Mouse (Mus musculus) hindlimb bud, embryonic 11.5 days (tissue): ENCODE measurements around the gene Ogfod1.
"Not testable (repeated sequence)": the region's sequence is repeated elsewhere in the genome, so short reads cannot be mapped to it uniquely, and the experiment has no call there.

ENCODE experiments used
- DNase-seq: peaks from one replicate; pipeline ENCODE4 v3.0.0-alpha.2; 2012; ENCODE audit warnings: low read depth, low spot score; ENCODE audit errors: extremely low spot score

The Ogfod1 gene

DNA sequence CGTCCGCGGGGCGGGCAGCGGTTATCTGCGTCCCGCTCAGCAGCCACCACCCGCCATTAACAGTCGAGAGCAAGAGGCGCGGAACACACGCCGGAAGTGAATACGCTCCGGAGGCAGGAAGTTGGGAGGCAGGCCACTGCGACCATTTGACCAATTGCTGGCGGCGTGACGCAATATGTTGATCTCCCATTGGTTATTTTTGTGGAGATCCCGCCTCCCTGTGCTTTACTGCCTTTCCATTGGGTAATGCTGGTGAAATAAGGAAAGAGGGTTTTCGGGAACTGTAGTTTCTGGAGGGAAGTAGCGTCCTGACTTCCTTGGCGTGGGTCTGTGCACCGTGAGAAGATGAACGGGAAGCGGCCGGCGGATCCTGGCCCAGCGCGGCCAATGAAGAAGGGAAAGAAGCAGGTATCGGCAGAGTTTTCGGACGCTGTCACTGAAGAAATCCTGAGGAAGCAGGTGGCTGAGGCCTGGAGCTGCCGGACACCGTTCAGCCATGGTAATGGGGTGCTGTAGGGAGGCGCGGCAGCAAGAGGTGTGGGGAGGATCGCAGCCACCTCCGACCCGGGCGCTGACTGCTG is at the start of gene Ogfod1, which contains the start of gene Nudt21:
TSS of gene Ogfod1 (plus strand) at position 255 of the 581 bp plus-strand sequence.
TSS of gene Nudt21 (minus strand) at position 88 of the 581 bp plus-strand sequence.
- peak; percentile 98 for DNase-seq

DNA sequence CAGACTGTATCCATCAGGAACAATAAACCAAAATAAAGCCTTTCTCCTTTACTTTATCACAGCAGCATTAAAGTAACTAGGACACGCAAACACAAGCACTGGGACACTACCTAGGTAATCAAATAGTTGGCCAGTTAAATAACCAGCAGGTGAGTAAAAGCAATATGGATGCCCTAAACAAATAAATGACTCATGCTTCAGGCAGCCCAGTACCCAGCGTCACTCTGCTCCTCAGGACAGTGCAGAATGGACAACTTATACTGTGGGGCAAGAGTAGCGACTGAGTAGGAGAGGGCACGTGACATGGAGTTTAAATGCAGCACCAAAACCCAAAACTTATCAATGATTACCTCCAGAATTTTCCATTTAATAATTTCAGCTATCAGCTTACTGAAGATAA is 47.3 kb upstream of the Ogfod1 start:
- DNase-seq: no peak

DNA sequence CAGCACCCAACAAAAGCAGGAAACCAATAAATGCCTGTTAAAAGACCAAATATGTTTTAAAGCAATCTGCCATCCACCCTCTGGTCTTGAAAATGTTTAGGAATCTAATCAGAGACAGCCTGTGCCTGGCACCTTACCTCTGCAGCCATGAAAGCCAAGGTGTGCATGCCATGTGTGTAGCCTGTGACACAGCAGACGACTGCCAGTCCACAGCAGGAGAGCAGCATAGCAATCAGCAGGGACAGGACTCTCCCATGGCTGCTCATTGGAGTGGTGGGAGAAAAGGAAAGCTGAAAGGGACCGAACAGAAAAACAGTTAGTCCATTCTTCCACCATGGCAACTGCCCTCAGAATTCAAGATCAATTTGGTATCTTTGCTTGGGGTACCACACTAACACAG is 38.0 kb upstream of the Ogfod1 start:
- DNase-seq: no peak

DNA sequence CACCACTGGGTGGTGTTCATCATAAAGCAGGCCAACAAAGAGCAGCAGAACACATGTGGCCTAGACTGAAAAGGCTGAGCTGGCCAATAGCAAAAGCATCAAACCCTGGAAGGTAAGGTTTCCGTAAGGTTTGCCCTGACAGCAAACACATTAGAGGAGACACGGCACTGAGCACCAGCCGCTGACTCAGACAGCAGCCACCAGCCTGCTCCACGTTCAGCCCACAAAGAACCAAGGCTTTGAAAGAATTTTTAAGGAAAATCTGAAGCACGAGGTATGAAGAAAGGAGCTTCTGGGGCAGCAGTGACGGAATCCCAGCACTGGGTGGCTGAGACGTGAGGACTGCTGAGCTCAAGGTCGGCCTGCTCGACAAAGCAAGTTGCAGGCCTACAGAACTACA is 32.9 kb upstream of the Ogfod1 start:
- DNase-seq: no peak

DNA sequence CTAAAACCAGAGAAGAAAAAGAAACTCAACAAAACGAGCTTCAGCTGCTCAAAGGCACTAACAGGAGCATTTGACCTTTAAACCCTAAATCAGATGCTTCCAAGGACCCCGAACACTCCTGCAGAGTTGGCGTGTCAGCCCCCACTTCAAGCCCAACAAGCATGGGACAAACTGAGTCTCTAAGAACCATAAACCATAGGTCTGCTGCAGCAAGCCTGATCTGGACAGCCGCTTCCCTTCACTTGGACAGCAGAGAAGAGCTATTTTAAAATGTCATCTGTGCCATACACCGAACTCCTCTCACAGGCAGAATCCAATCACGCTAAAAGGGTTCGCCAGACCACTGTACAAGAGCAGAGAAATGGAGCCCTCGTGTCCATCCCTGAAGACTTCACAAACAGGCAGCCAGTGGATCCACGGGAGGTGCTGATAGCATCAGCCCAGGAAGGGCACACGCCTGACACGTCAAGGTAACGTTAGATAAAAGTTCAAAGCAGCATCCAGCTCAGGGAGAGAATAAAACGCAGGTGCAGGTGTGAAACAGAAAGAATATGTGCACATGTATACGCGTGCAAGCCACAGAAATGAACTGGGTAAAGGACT is 27.7 kb upstream of the Ogfod1 start:
- DNase-seq: no peak

DNA sequence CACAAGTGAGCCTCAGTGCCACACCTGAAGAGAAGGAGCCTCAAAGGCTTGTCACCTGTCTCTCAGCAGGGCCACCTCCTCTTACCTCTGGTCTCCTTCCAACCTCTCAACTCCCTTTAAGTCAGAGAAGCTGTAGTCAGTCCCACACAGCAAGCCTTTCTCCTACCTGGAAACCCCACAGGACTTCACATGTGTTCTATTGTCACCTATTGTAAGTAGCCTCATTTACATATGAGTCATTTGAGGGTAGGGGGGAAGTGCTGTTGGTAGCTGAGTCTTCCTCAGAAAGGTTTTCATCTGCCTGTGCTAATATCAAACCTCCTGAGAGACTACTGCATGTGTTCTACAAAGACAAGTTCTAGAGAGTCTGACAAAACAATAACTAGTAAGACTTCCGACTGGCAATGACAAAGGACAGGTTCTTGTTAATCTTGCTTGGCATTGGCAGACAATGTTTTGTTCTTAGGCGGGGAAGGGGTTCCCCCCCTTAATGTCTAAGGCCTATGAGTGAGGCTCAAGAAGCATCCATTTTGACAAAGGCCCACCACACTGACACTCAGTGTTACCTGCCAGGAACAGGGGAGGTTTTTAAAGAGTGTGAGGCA is 26.8 kb upstream of the Ogfod1 start:
- DNase-seq: no peak

DNA sequence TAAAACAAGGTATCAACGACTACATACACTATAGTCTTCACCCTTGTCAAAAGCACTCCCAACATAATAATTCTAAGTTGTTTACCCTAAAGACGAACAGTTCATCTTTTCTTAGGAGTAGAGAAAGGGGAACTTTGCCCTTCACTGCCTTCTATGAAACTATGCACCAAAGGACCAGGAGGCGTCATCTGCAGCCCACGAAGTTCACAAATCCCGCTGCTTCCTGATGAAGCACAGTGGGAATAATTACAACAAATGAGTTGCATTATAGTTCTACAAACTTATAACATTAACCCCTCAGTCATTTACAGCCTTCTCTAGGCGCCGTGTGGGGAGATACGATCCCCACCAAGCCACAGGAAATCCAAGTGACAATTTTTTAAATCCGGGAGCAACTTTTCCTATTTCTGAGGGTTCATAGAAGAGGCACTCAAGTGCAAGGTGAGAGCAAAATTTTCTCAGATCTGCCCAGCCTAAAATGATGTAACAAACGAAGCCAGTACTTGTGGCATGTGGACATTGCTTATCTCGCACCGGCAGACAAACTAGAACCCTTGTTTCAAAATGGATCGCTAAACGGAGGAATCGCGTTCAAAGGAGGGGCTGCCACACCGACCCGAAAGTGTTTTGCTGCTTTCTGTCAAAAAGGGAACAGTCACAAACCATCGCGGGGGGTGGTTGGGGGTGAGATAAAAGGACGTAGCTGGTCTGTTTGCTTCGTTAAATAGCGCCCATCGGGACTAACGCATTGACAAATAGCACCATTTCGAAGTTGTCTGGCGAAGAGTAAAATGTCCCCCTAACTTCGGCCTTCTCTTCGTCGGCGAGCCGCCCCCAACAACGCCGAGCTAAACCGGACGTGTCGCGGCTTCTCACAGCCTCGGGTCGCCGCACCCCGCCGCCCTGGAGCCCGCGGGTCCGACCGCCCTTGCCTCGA is 25.7 kb upstream of the Ogfod1 start:
- DNase-seq: no peak

DNA sequence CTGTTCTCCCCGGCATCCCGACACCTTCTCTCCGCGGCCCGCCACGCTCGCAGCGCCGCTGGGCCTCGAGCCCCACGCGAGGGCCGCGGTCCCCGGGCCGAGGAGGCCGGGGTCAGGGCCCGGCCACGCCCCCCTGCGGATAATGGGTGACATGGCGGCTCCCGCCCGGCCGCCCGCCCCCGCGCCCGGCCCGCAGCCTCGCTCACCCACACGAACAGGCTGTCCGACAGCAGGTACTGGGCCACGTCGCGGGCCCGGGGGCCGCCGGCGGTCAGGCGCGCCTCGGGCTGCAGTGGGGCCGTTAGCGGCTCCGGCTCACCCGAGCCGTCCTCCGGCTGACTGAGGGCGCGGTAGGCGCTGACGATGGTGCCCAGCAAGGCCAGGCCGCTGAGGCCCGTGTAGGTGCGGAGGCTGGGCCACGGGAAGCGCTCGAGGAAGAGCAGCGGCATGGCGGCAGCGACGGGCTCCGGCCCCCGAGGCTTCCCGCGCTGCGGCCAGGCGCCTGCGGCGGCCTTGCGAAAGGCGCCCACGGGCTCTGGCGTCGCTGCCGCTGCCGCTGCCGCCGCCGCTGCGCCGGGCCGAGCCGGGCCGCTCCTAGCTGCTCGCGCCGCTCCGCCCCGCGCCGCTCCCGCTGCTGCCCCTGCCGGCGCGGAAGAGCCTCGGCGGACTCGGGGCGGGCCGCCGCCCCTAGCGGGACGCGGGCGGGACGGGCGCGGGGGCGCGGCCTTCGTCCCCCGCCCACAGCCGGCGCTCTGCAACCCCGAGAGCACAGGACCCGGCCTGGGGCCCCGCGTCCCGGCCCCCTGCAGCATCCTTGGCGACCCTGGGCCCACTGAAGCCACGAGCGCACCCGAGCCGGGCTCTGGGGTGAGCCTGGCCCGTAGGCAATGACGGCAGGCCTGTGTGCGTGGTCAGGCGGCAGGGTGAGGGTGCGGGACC is 24.7 kb upstream of the Ogfod1 start, which contains the start of gene Amfr:
TSS of gene Amfr (minus strand) at position 830 of the 939 bp plus-strand sequence.
- no peak for DNase-seq

DNA sequence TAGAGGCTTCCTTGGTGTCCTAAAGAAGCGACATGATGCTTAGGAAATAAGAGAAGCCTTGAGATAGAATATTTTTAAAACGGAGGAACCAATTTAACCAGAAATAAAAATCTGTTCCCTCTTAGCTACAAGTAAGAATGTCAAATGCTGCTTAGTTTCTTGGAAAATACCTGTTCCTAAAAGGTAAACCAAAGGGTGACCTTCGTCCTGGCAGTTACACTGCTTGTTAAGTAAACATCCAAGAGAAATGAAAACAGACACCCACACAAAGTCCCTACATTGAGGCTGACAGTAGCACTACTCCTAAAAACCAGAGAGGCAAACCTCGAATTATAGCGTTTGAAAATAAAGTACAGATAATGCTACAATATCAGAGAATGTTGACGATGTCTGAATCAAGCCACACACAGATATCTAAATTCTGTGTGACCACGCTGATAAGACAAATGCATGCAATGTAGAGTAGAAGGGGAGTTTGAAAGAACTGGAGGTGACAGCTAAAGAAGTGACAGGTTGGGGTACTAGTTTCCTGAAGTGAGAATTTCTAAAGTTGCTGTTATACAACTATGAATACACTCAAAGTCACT is 23.9 kb upstream of the Ogfod1 start:
- DNase-seq: no peak

DNA sequence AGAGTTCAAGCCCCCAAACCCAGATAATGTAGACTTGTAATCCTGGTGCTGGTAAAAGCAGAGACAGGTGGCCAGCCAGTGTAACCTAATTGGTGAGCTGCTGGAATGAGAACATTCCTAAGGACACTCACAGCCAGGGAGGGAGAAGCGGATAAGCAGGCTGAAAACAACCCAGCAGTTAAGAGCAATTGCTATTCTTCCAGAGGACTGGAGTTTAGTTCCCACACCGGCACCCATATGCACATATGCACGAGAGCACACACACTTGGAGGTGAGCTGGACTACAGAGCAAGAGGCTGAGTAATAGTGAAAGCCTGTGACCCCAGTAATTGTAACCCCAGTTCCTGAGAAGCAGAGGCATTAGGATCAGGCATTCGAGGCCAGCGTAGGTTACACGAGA is 13.1 kb upstream of the Ogfod1 start:
- no peak for DNase-seq

DNA sequence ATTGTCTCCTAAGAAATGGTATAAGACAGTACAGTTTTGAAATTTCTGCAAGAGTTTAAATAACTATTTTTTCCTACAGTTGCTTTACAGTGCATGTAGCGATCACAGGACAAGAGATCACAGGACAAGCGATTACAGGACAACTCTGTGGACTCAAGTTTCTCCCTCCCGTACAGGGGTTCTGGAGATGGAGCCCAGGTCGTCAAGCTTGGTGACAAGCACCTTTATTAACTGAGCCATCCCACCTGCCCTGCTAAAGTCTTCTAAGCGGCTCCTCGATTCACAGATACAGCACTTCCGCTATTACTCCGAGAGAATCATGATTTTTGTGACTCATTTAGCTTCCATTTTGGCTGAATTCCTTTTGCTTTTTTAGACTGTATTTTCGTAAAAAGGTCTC is 7.3 kb upstream of the Ogfod1 start:
- DNase-seq: no peak

DNA sequence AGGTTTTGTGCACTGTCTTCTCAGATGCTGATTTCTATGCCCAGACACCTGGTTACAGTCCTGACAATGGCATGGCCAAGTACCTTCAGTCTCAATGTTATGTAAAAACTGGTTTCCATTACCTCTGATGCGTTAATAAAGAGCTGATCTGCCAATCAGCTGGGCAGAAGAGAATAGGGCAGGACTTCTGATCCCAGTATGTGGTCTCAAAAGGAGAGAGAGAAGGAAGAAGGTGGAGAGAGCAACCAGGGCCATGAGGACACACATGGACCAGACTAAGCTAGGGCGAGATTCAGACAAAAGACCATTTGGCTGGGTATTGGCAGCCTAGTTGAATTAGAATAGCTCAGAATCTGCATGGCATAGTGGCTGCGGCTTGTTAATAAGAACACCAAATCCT is 3.4 kb upstream of the Ogfod1 start:
- no peak for DNase-seq

DNA sequence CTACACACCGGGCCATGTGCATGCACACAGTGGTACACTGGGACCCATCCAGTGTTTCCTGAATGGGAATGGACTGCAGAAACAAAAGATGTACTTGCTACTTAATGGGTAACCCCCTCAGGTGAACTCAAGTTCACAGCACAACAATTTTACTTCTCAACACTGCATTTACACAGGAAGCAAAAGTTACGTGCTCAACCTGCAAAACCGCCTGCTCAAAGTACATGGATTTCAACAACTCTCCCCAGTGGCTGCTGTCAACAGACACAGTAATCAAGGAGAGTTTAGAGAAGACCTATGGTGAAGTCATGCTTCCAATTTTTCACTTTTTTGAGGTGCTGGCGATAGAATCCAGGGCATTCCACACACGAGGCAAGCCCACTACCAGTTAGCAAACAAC is 1.8 kb upstream of the Ogfod1 start:
- DNase-seq: no peak

DNA sequence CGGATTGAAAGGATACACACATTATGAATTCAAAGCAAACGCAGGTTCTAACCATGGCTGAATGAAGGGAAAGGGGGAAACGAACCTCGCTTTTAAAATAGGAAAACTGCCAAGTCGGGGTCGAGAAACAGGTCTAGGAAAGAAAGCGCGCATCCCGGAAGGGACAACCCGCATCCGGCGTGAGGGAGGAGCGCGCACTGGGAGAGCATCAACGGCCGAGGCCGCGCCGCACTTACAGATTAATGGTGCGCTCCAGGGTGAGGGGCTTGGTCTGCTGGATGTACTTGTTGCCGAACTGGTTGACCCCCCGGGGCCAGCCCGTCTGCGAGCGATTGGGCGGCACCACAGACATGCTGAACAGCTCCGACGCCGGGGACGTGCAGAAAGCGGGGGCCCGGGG is 457 bp upstream of the Ogfod1 start:
- not testable (repeated sequence) for DNase-seq

DNA sequence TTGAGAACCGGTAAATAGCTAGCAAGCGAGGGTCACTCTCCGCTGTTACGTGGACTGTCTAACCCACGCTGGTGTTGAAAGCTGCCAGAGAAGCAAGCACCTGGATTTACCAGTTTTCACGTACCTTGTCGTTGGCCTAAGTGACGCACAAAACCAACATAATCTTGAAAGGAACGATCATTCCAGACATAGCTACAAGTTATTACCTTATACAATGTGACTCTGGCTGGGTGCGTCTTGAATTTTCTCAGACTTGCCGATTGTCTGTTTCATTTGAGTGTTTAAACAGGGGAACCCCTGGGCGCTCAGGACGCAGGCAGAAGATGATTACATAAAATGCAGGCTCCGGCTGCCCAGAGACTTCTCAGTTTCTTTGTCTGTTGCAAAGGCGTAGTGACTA is 808 bp downstream of the Ogfod1 start:
- DNase-seq: no peak

DNA sequence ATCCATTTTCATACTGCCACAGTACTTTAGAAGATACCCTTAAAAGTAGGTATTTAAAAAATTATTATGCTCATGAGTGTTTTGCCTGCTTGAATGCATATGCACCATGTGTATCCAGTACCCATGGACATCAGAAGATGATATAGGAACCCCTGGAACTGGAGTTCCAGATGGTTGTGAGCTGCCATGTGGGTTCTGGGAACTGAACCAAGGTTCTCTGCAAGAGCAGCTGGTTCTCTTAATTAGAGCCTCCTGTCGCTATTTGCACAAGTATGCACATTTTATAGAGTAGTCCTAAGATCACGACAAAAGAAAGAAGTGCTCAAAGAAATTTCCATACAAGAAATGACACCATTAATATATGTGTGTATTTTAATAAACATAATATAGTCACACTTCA is 10.8 kb downstream of the Ogfod1 start:
- DNase-seq: no peak

DNA sequence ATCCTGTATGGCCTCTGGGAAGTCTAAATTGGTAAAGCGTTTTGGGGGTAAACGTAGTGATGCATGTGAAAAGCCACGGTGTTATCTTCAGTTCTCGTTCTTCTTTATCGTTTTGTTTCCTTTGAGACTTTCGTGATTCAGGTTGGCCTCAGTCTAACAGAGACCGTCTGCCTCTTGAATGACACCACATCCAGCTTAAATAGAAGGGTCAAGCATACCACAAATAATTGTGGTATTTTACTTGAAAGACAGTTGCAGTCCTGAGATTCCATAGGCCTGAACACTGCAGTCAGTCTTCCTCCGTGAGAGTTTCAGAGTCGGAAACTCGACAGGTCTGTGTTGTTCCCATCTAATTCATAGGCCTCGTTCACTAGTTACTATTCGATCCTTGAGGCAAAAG is 15.7 kb downstream of the Ogfod1 start:
- no peak for DNase-seq

DNA sequence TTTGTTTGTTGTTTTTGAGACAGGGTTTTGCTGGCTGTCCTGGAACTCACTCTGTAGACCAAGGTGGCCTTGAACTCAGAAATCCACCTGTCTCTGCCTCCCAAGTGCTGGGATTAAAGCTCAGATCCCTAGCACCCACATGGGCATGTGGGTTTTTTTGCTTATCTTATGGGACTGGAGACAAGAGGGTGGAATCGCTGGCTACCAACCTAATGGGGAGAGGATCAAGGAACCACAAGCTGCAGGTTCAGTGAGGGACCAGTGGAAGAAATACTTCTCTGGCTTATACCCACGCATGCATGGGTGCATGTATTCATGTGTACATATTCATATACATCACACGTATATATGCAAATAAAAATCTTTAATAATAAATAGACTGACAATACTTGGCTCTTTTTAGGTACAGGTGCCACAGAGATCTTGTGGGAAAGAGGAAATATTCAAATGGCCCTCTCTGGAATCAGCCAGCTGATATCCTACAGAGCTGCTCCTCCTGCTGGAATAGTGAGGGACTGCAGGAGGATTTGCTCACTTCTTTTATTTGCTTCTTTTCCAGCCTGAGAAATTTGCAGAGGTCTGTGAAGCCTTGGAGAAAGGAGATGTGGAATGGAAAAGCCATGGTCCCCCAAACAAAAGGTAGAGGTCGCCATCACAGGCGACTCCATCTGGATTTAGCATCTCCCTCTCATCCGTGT is 20.3 kb downstream of the Ogfod1 start:
- DNase-seq: peak; percentile 26

DNA sequence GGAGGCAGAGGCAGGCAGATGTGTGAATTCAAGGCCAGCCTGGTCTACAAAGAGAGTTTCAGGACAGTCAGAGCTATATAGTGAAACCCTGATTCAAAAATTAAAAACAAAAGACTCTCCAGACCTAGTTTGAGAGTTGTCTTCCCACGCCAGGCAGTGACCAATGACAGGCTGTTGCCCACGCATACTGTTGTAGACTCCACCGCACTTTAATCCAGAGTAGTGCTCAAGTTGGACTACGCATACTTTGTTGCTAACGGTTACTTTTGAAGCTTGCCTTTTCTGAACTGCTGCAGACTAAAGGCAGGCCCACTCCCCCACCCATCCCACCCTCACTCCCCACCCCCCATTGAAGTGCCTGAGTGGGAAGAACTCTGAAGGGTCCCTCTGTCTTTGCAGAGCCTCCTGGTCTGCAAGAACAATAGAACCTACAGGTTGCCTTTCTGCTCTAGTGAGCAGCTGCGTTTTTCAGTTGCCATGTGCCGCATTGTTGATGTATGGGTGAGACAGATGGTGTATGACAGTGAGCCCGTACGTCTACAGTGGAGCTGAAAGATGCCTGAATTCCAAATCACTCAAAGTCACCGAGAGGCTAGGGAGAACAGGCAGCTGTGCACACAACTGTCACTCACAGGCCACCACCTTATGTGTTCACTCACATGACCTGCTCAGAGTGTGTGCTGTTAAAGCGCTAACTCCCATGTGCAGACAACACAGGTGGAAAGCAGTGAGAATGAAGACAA is 29.3 kb downstream of the Ogfod1 start:
- no peak for DNase-seq
